Mouse (Mus musculus) liver, embryonic 15.5 days (tissue): Measurements from ENCODE around the gene BC067074. TPM values are rescaled to one million over a fixed set of nuclear protein-coding genes. Genes with fewer than 3 reads are reported as not detected.

Experiments used
- ATAC-seq: fragments of 200-750 bp; cut with Nextera tagmentation; 2 replicates; pipeline ENCODE4 v1.8.0; 2017; ENCODE audit warnings: moderate number of reproducible peaks, mild to moderate bottlenecking, moderate library complexity; ENCODE audit not compliant: insufficient read depth
- H3K27ac ChIP-seq: fragments of 300-500 bp; sonication (generic); replicated peaks from 2 replicates; pipeline ENCODE4 v1.5.1; 2015; ENCODE audit warnings: mild to moderate bottlenecking, inconsistent platforms
- H3K27me3 ChIP-seq: fragments of 300-500 bp; sonication (generic); 2 replicates; pipeline ENCODE4 v1.6.1; 2015; ENCODE audit warnings: mild to moderate bottlenecking, inconsistent platforms
- H3K36me3 ChIP-seq: fragments of 300-500 bp; sonication (generic); replicated peaks from 2 replicates; pipeline ENCODE4 v1.6.1; 2015; ENCODE audit warnings: moderate library complexity, mild to moderate bottlenecking, inconsistent platforms
- H3K4me1 ChIP-seq: fragments of 300-500 bp; sonication (generic); replicated peaks from 2 replicates; pipeline ENCODE4 v1.6.1; 2015; ENCODE audit warnings: inconsistent platforms
- H3K4me2 ChIP-seq: fragments of 300-500 bp; sonication (generic); 2 replicates; pipeline ENCODE4 v1.6.1; 2015; ENCODE audit warnings: moderate library complexity, mild to moderate bottlenecking, inconsistent platforms
- H3K4me3 ChIP-seq: fragments of 300-500 bp; sonication (generic); replicated peaks from 2 replicates; pipeline ENCODE4 v1.5.1; 2015; ENCODE audit warnings: mild to moderate bottlenecking, inconsistent platforms
- H3K9ac ChIP-seq: fragments of 300-500 bp; sonication (generic); 2 replicates; pipeline ENCODE4 v1.6.1; 2015; ENCODE audit warnings: moderate library complexity, mild to moderate bottlenecking, inconsistent platforms
- H3K9me3 ChIP-seq: fragments of 300-500 bp; sonication (generic); replicated peaks from 2 replicates; pipeline ENCODE4 v1.6.1; 2016; ENCODE audit warnings: inconsistent platforms
- WGBS: fragments of 180-500 bp; shearing (Covaris S2); methylation state at CpG from one replicate; pipeline ENCODE4 v1.1.7; 2015; ENCODE audit warnings: mixed read lengths; ENCODE audit not compliant: insufficient replicate concordance; 5-methylcytosine and 5-hydroxymethylcytosine counted together
- polyA plus RNA-seq: library from polyadenylated mRNA; unstranded; fragments of >200 nt; fragmentation: Nextera tagmentation; extraction: Ambion mirVana; gene quantifications from 2 replicates; pipeline ENCODE4 v1.2.1, GENCODE M21; 2015

Gene BC067074
- polyA plus RNA-seq, 1 experiment from 2014 or later, result 0.18 TPM

- H3K4me2 ChIP-seq, result no peak overlapping the region
- no peaks in the 10 kb centered on the region for H3K36me3 ChIP-seq
- H3K9me3 ChIP-seq, result no peaks in the 10 kb centered on the region
- no peak for ATAC-seq
- WGBS, result 52% methylated on average over 3 of the region's 3 CpGs
- no peak overlapping the region for H3K9ac ChIP-seq
- H3K27ac ChIP-seq, result no peak overlapping the region
- H3K27me3 ChIP-seq, result no peaks in the 10 kb centered on the region
- H3K4me3 ChIP-seq, result no peak overlapping the region
- no peaks in the 10 kb centered on the region for H3K4me1 ChIP-seq
Measured at GRCm38 (mm10) chr13:113353546-113353945, 60.6 kb downstream of the BC067074 start.

- no peaks in the 10 kb centered on the region for H3K9me3 ChIP-seq
- H3K9ac ChIP-seq, result no peak overlapping the region
- no peak overlapping the region for H3K27ac ChIP-seq
- H3K4me1 ChIP-seq, result no peaks in the 10 kb centered on the region
- no peaks in the 10 kb centered on the region for H3K36me3 ChIP-seq
- H3K4me3 ChIP-seq, result no peak overlapping the region
- ATAC-seq, result no peak
- H3K27me3 ChIP-seq, result no peaks in the 10 kb centered on the region
- H3K4me2 ChIP-seq, result no peak overlapping the region
- 65% methylated on average over 4 of the region's 4 CpGs for WGBS
Measured at GRCm38 (mm10) chr13:113353955-113354354, 61.0 kb downstream of the BC067074 start.

- Histone ChIP-seq H3K4me3 (no peak overlapping the region), H3K4me1 (no peaks in the 10 kb centered on the region), H3K27ac (no peak overlapping the region), H3K9me3 (no peaks in the 10 kb centered on the region), H3K27me3 (no peaks in the 10 kb centered on the region), H3K9ac (no peak overlapping the region), H3K36me3 (no peaks in the 10 kb centered on the region), H3K4me2 (no peak overlapping the region)
- ATAC-seq, result no peak
- WGBS, result 58% methylated on average over 4 of the region's 4 CpGs
Measured at GRCm38 (mm10) chr13:113355022-113355421, 62.1 kb downstream of the BC067074 start.

GRCm38 (mm10) chr13:113357438-113358144, 64.6 kb downstream of the BC067074 start:
- no peaks in the 10 kb centered on the region for H3K9me3 ChIP-seq
- no peak overlapping the region for H3K9ac ChIP-seq
- no peak overlapping the region for H3K27ac ChIP-seq
- H3K4me1 ChIP-seq, result no peaks in the 10 kb centered on the region
- no peak overlapping the region for H3K4me2 ChIP-seq
- no peaks in the 10 kb centered on the region for H3K36me3 ChIP-seq
- no peak for ATAC-seq
- no peak overlapping the region for H3K4me3 ChIP-seq
- no peaks in the 10 kb centered on the region for H3K27me3 ChIP-seq
- WGBS, result 75% methylated on average over 13 of the region's 13 CpGs

GRCm38 (mm10) chr13:113359676-113360075, 66.7 kb downstream of the BC067074 start:
- no peak overlapping the region for H3K27ac ChIP-seq
- no peaks in the 10 kb centered on the region for H3K9me3 ChIP-seq
- 24% methylated on average over 1 of the region's 1 CpGs for WGBS
- H3K4me3 ChIP-seq, result no peak overlapping the region
- no peak overlapping the region for H3K9ac ChIP-seq
- no peaks in the 10 kb centered on the region for H3K4me1 ChIP-seq
- no peaks in the 10 kb centered on the region for H3K27me3 ChIP-seq
- H3K4me2 ChIP-seq, result no peak overlapping the region
- no peaks in the 10 kb centered on the region for H3K36me3 ChIP-seq
- ATAC-seq, result no peak

GRCm38 (mm10) chr13:113365976-113366375, 73.0 kb downstream of the BC067074 start:
- Histone ChIP-seq H3K4me2 (no peak overlapping the region), H3K9me3 (no peaks in the 10 kb centered on the region), H3K27me3 (no peaks in the 10 kb centered on the region), H3K27ac (no peak overlapping the region), H3K36me3 (no peaks in the 10 kb centered on the region), H3K9ac (no peak overlapping the region), H3K4me3 (no peak overlapping the region), H3K4me1 (no peaks in the 10 kb centered on the region)
- ATAC-seq, result no peak
- 79% methylated on average over 10 of the region's 10 CpGs for WGBS

- ATAC-seq, result no peak
- WGBS, result 62% methylated on average over 13 of the region's 13 CpGs
Measured at GRCm38 (mm10) chr13:113368931-113369579, 76.1 kb downstream of the BC067074 start.

GRCm38 (mm10) chr13:113369622-113370021, 76.7 kb downstream of the BC067074 start:
- Histone ChIP-seq H3K27me3 (no peaks in the 10 kb centered on the region), H3K4me1 (no peaks in the 10 kb centered on the region), H3K36me3 (no peaks in the 10 kb centered on the region), H3K4me3 (no peak overlapping the region), H3K9ac (no peak overlapping the region), H3K4me2 (no peak overlapping the region), H3K27ac (no peak overlapping the region), H3K9me3 (no peaks in the 10 kb centered on the region)
- no peak for ATAC-seq
- WGBS, result 80% methylated on average over 10 of the region's 10 CpGs

More at GRCm38 (mm10) chr13:113368931-113369579, 76.1 kb downstream of the BC067074 start:
- no peak overlapping the region for H3K9ac ChIP-seq
- no peaks in the 10 kb centered on the region for H3K4me1 ChIP-seq
- no peaks in the 10 kb centered on the region for H3K27me3 ChIP-seq
- no peaks in the 10 kb centered on the region for H3K9me3 ChIP-seq
- no peak overlapping the region for H3K4me3 ChIP-seq
- no peak overlapping the region for H3K4me2 ChIP-seq
- H3K27ac ChIP-seq, result no peak overlapping the region
- H3K36me3 ChIP-seq, result no peaks in the 10 kb centered on the region

- H3K36me3 ChIP-seq, result no peaks in the 10 kb centered on the region
- H3K9me3 ChIP-seq, result no peaks in the 10 kb centered on the region
- H3K4me3 ChIP-seq, result no peak overlapping the region
- H3K27ac ChIP-seq, result no peak overlapping the region
- H3K9ac ChIP-seq, result no peak overlapping the region
- H3K27me3 ChIP-seq, result no peaks in the 10 kb centered on the region
- WGBS, result 61% methylated on average over 12 of the region's 12 CpGs
- H3K4me1 ChIP-seq, result no peaks in the 10 kb centered on the region
- no peak for ATAC-seq
- no peak overlapping the region for H3K4me2 ChIP-seq
Measured at GRCm38 (mm10) chr13:113373291-113374083, 80.5 kb downstream of the BC067074 start.

- Histone ChIP-seq H3K4me3 (no peak overlapping the region), H3K9me3 (no peaks in the 10 kb centered on the region), H3K4me1 (no peaks in the 10 kb centered on the region), H3K36me3 (no peaks in the 10 kb centered on the region), H3K4me2 (no peak overlapping the region), H3K27me3 (no peaks in the 10 kb centered on the region), H3K9ac (no peak overlapping the region), H3K27ac (no peak overlapping the region)
- no peak for ATAC-seq
- WGBS, result 48% methylated on average over 2 of the region's 2 CpGs
Measured at GRCm38 (mm10) chr13:113374084-113374405, 81.1 kb downstream of the BC067074 start.

GRCm38 (mm10) chr13:113377631-113378030, 84.7 kb downstream of the BC067074 start:
- no peaks in the 10 kb centered on the region for H3K4me1 ChIP-seq
- H3K4me2 ChIP-seq, result no peak overlapping the region
- WGBS, result 76% methylated on average over 7 of the region's 7 CpGs
- H3K4me3 ChIP-seq, result no peak overlapping the region
- no peak overlapping the region for H3K27ac ChIP-seq
- no peaks in the 10 kb centered on the region for H3K36me3 ChIP-seq
- no peaks in the 10 kb centered on the region for H3K9me3 ChIP-seq
- H3K27me3 ChIP-seq, result no peaks in the 10 kb centered on the region
- H3K9ac ChIP-seq, result no peak overlapping the region
- ATAC-seq, result no peak
